Mouse (Mus musculus) kidney, postnatal 10 days (tissue): Measurements from ENCODE around the gene Foxp1.

Source experiments
- DNase-seq: peaks from one replicate; pipeline ENCODE4 v3.0.0; 2021; ENCODE audit warnings: mixed read lengths

Foxp1 gene

GRCm38 (mm10) chr6:99108417-99108816 is 414.1 kb downstream of the Foxp1 start:
- DNase-seq: no peak

DNA sequence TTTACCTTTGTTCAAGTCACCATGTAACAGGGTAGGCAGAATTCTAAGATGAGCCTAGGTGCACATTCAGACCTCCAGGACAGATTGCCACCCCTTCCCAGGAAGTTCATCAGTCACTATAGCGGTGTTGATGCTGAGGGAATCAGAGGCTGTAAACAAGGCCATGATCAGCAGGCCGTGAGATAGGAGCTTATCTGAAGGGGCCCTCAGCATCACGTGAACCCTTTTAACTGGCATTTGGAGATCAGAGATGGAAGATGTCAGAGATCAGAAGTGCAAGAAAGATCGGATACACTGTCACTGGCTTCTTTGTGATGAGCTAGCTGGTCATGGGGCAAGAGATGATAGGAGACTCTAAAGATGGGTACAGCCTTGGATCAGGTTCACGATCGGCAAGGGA is 414.8 kb downstream of the Foxp1 start:
- DNase-seq: no peak

GRCm38 (mm10) chr6:99107081-99107482 is 415.4 kb downstream of the Foxp1 start:
- no peak for DNase-seq

GRCm38 (mm10) chr6:99105979-99106378 is 416.5 kb downstream of the Foxp1 start:
- DNase-seq: no peak

GRCm38 (mm10) chr6:99104446-99104845 is 418.1 kb downstream of the Foxp1 start:
- DNase-seq: no peak

- no peak for DNase-seq
These were observed 418.6 kb downstream of the Foxp1 start for GRCm38 (mm10) chr6:99103911-99104310.

DNA sequence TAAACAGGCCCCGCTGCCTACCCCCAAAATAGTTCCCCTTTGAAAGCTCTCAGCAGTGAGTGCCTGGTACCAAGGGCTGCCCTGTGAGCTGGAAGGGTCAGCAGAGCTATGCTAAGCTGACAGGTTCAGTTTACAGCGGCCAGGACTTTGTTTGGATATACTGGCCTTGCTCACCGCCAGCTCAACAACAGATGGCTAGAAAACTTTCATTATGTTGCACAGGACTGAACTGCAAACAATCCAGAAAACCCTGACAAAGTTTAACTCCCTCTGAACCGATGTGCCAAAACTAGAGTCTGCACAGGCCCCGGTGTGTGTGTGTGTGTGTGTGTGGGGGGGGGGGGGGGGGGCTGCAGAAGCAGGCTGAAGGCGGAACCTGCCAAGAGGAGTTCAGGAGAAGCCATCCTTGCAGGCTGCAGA is 421.0 kb downstream of the Foxp1 start:
- peak; percentile 38 for DNase-seq

DNA sequence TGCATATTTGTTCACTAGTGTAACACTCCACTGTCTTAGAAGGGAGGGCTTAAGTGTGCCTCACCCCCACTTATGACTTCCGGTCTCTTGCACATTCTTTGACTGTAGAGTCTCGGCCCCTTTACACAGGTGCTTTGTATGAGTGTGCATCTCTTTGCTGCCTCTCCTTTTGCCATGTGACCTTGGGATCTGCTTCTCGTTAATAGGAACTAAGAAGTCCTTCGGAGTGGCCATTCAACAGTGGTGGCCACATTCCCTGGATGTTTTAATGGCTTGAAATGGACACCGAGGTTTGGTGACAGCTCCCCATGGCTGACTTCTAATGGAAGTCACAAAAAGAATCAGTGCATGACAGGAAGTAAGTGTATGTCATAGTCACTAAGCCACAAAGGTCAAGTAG is 422.2 kb downstream of the Foxp1 start:
- no peak for DNase-seq

- no peak for DNase-seq
These were observed 422.7 kb downstream of the Foxp1 start for GRCm38 (mm10) chr6:99099781-99100180.

- DNase-seq: no peak
These were observed 425.3 kb downstream of the Foxp1 start for GRCm38 (mm10) chr6:99097191-99097590.

DNA sequence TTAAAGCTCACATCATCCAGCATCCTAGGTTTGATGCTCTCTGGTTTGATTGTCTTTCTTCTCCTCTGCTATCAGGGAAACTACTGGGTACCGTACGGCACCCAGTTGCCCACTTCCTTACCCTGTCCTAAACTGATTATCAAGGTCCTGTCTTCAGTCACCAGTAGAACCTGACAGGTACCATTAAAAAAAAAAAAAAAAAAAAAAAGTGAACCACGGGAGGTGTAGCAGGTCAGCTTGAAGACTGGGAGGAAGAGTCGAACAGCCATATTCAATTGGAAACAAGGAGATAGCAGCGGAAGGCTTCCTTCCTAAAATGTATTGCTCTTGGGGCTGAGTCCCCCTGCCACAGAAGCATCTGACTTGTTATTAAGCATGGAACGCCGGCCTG is 425.8 kb downstream of the Foxp1 start:
- no peak for DNase-seq

GRCm38 (mm10) chr6:99096105-99096775 is 426.3 kb downstream of the Foxp1 start:
- peak; percentile 54 for DNase-seq

DNA sequence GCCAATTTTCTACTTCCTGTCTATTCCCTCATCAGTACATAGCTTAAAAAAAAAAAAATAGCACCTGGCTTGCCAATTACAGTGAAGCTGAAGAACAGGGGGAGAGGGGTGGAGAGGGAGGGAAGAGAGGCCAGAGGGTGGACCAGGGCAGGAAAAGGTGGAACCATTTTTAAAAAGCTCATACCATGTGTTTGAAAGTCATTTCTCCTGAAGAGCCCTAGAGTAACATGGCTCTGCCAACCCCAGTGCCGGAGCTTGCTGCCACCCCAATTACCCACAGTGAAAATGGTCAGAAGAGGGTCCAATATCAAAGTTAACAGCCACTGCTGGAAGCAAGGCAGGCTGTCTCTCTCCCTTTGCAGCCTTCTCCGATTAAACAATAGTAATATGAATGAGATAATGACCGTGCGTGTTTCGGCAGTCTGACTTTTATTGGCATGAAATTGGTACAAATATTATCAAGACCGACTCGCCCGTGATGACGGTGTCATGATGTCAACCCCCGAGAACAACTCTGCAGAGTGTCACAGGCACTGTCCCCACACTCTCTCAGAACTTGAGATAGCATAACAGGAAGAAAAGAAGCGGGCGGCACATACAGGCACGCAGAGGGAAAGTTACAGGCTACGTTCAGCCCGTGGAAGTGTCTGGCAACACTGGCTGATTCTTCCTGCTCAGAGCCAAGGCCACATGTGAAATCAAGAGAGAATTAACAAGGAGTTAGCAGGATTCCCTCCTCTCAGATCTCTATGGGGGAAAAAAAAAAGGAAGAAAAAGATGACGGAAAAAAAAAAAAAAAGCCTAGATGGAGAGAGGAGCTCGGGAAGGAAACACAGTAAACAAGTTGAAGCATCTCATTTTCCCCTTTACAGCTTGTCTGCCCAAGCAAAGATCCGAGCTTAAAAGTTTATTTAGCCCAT is 427.1 kb downstream of the Foxp1 start:
- peak; percentile 24 for DNase-seq

DNA sequence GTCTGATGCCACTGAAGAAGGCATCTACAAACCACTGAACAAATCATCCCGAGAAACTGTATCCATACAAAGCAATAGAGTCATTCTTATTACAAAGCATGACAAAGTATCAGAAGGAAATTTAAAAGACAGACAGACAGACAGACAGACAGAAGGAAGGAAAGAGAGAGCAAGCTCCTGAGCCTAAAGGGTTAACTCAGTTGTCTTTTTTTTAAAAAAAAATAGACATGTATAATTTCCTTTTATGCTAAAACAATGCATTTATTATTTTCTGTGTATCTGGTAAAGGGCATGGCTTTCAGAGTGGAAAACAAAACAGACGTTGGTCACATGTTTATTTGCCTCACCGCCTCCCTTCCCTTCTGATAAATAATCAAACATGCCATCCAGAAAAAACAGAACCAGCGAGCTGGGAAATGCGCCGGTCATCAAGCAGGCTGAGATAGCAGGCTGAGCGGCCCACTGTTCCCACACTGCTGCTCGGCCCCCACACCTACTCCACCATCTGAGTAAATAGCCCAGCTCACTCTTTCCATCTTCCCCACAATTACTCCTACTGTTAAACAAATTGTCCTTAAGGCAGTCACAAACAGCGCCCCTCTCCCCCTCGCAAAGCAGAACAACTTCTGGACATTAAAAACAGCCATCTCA is 428.1 kb downstream of the Foxp1 start:
- DNase-seq: peak; percentile 19

DNA sequence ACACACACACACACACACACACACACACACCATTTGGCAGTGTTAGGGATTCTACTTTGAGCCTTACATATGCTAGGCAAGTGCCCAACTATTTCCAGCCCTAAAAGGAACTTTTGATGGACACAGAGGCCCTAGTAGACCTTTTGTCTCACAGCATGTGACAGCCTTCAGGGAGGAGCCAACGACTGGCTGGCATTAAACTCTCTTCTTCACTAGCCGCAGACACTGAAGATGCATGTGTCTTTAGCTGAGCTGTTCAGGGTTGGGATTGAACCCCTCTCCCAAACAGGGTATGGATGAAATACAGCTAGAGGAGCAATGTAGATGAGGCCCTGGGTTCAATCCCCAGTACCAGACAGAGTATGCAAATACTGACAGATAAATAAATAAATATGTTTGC is 428.7 kb downstream of the Foxp1 start:
- DNase-seq: no peak

DNA sequence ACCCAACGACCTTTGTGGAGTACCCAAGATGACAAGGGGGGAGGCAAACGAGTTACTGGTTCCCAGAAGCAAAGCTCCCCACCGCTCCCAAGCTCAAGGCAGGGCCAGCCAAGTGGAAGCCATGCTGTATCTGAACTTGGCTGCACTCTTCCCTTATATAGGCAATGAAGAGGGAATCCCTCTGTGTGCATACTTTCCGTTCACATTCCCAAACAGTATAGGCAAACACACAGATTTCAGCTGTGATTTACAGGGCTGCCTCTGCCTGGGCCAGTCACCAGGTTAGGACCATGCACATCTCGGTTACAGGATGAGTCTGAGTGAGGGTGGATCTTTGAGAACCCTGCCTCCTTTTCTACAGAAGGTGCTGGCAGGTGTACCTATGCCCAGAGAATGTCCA is 429.3 kb downstream of the Foxp1 start:
- DNase-seq: no peak

DNA sequence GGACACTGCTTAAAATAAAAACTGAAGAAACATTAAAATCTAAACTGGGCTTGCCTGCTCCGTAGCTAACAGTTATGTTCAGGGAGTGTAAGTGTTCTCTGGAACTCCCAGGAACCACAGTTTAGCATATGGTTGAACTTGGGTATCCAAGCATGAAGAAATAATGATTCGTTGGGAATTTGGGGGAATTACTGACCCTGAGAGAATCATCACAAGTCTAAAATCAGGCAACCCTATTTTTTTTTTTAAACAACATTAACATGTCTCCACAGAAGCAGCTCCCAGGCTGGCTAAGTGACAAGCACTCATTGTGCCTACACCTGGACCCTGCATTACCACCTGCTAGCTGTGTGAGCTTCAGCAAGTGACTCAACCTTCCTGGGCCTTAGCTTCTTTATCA is 430.7 kb downstream of the Foxp1 start:
- DNase-seq: no peak

DNA sequence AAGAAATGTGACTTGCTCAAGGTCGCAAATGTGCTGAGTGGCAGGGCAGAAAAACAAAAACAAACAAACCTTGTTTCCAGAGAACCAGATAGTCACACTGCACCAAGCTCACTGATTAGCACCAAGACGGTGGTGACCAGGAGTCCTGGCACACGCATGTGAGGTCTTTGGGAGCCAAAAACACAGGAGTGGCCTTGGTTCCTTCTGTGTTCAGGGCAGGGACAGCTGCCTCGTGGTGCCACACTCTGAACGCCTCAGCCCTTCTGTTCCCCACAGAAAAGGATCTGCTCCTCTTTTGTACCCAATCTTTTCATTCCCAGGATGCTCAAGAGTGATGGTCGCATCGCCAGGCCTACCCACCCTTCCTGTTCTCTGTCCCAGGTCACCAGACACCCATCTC is 434.9 kb downstream of the Foxp1 start:
- no peak for DNase-seq

DNA sequence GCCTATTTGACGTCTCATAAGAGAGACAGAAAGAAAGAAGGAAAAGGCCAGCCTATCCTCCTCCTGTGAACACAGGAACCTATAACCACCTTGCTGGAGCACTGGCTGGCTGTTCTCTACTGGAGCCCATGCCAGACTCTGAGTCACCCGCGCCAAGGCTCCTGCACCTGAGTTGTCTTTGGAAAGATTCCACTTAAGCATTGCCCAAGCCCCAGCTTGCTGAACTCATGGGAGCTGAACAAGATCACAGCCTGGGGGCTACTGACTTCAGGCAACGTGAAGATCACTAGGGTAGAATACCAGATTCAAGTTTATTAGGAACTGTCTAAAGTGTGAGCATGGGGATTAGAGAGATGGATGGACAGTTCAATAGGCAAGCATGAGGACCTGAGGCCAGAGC is 437.6 kb downstream of the Foxp1 start:
- no peak for DNase-seq

DNA sequence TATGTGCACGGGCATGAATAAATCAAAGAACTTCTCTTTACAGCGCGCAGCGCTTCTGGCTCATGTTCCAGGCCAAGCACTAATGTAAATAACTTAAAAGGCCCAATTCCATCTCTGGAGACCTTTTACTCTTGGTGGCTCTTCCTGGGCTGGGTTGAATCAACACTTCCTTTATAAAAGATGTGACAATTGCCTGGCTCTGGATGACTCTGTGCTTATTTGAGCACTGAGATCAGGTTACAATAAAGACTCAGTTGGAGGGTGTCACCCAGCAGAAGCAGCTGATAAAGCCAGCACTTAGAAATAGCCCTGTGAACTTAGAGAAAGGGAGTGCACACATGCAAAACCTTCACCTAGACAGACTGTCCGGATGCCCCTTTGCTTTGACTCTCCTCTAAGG is 441.3 kb downstream of the Foxp1 start:
- no peak for DNase-seq

- DNase-seq: no peak
These were observed 443.3 kb downstream of the Foxp1 start for GRCm38 (mm10) chr6:99079041-99079835.

- DNase-seq: no peak
These were observed 444.4 kb downstream of the Foxp1 start for GRCm38 (mm10) chr6:99078089-99078488.
